Mouse (Mus musculus) fat pad, adult 2 months (tissue): Measurements from ENCODE around the gene Ankar.

Experiments used
- DNase-seq: peaks from one replicate; pipeline ENCODE4 v3.0.0-alpha.2; 2011; ENCODE audit warnings: low read depth, low spot score; ENCODE audit errors: extremely low read depth

Ankar gene

DNA sequence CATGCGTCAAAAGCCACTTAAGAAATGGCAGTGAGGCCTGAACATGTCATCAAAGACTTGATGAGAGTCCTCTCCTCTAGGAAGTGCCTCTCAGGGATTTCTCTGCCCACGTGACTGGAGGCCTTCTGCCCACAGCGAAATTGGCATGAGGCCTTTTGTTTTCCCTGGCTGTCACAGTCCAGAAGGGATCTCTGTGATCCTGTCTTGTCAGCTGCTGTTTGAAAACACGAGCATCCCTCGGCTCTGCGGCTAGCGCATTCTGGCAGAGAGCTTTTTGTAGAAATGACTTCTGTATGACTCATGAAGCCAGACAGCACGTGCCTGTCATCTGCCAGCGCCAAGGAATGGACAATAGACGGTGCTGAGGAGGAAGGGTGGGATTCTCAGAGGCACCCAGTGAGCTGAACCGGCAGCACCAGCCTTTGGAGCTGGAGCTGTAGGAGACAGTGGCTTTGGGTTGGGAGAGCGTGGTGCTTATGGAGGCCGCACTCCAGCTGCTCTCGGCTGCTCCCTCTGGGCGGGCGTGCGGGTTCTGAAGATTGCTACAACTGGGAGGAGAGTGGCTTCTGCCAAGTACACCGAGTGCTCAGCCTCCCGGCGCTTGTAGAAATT, 106.9 kb downstream of the Ankar start:
- DNase-seq: peak; percentile 47
